ENCODE assay signal across 8 mouse cellular contexts in the genomic region with DNA sequence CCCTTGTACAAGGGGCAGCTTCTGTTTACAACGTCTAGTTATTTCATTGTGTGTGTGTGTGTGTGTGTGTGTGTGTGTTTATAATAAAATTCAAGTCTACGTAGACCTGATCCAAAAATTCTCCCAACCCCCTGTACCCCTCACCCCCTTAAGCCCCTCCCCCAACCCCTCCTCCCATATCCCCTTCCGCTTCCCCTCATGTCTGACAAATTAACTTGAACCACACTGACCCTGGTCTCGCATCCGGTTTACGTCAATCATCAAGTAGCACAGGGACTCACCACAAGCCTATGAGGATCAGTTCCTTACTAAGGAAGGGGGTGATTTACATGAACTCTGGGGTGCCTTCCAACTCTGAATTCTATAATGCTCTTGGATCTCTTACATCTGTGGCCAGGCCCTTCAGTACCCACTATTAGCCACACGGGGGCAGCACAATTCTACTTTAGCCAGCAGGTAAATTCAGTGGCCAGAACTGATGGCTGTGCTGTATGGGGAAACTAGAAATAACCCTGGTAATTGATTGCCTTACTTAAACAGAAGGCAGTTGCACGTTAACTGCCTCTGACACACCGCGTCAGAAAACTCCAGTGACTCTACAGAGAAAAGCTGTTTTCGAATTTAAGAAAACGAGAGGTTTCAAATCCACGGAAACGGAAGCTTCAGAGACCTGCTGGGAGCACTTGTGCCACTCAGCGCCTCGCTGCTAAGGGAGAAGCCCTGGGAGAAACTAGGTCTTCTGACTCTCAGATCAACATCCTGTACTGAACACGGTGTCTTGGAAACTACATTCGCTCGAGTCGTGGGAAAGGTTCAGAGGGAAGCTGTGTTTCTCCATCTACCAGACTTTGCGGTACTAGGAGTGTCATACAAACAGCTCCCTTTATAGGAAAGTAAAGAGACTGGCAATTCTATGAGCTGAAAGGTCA.
DNase-seq lines count a peak whose midpoint lies in the region; ATAC-seq and TF ChIP-seq lines count a peak whose summit lies in the region.

No protein-coding gene starts in this region.

- H3K27me3 ChIP-seq in embryonic facial prominence, embryonic 13.5 days, result peaks cover 3% of the 10 kb centered on the region; the same call in 1 of the 2 replicates
- H3K27me3 ChIP-seq in heart, embryonic 11.5 days (ENCODE audit: control insufficient read depth, insufficient read depth, low read length), result no peaks in the 10 kb centered on the region
- no peaks in the 10 kb centered on the region for H3K27me3 ChIP-seq in kidney, embryonic 15.5 days
- H3K27me3 ChIP-seq in limb, embryonic 14.5 days (ENCODE audit: control insufficient read depth, insufficient read depth, low read length), result no peaks in the 10 kb centered on the region
- H3K27me3 ChIP-seq in midbrain, embryonic 16.5 days (ENCODE audit: control insufficient read depth, insufficient read depth, low read depth, low read length), result no peaks in the 10 kb centered on the region

- peak overlapping the region; percentile 6; the same call in 1 of the 2 replicates for H3K9ac ChIP-seq in embryonic facial prominence, embryonic 13.5 days
- H3K9ac ChIP-seq in heart, embryonic 11.5 days (ENCODE audit: low read depth, low read length), result no peak overlapping the region
- H3K9ac ChIP-seq in kidney, embryonic 15.5 days, result no peak overlapping the region
- no peak overlapping the region for H3K9ac ChIP-seq in limb, embryonic 14.5 days (ENCODE audit: low read depth, low read length, severe bottlenecking)
- peak overlapping the region; percentile 23; the same call in 1 of the 2 replicates for H3K9ac ChIP-seq in midbrain, embryonic 16.5 days (ENCODE audit: low read depth, low read length)

- 0 out of 2 replicates have a peak, but pooled peaks have one; percentile 62 for ATAC-seq in embryonic facial prominence, embryonic 13.5 days (ENCODE audit: insufficient number of reproducible peaks, insufficient read depth, low FRiP score, low TSS enrichment, low read depth)
- ATAC-seq in heart, embryonic 11.5 days (replicated peaks; ENCODE audit: insufficient number of reproducible peaks, low FRiP score, low TSS enrichment), result no peak
- ATAC-seq in kidney, embryonic 15.5 days (replicated peaks; ENCODE audit: low FRiP score), result peak; percentile 88
- peak; percentile 78 for ATAC-seq in limb, embryonic 14.5 days (ENCODE audit: low FRiP score, low read depth)
- ATAC-seq in midbrain, embryonic 16.5 days, result peak; percentile 88

- H3K27ac ChIP-seq in embryonic facial prominence, embryonic 13.5 days, result no peak overlapping the region
- no peak overlapping the region for H3K27ac ChIP-seq in heart, embryonic 11.5 days (ENCODE audit: low read depth, low read length)
- H3K27ac ChIP-seq in kidney, embryonic 15.5 days, result no peak overlapping the region
- no peak overlapping the region for H3K27ac ChIP-seq in limb, embryonic 14.5 days (replicated peaks; ENCODE audit: low read depth, low read length)
- H3K27ac ChIP-seq in midbrain, embryonic 16.5 days (ENCODE audit: low read length), result no peak overlapping the region

- H3K9me3 ChIP-seq in embryonic facial prominence, embryonic 13.5 days, result no peaks in the 10 kb centered on the region
- H3K9me3 ChIP-seq in heart, embryonic 11.5 days (replicated peaks; ENCODE audit: control insufficient read depth, low read length), result no peaks in the 10 kb centered on the region
- H3K9me3 ChIP-seq in kidney, embryonic 15.5 days (replicated peaks), result no peaks in the 10 kb centered on the region
- H3K9me3 ChIP-seq in limb, embryonic 14.5 days (ENCODE audit: control insufficient read depth, low read length), result no peaks in the 10 kb centered on the region
- no peaks in the 10 kb centered on the region for H3K9me3 ChIP-seq in midbrain, embryonic 16.5 days (replicated peaks; ENCODE audit: control insufficient read depth, low read length, poor library complexity, severe bottlenecking)

- peaks cover 5% of the 10 kb centered on the region; the same call in 1 of the 2 replicates for H3K4me1 ChIP-seq in embryonic facial prominence, embryonic 13.5 days
- H3K4me1 ChIP-seq in heart, embryonic 11.5 days (ENCODE audit: control insufficient read depth, insufficient read depth, low read length), result no peaks in the 10 kb centered on the region
- H3K4me1 ChIP-seq in kidney, embryonic 15.5 days, result peaks cover 6% of the 10 kb centered on the region; the same call in 1 of the 2 replicates
- peaks cover 4% of the 10 kb centered on the region; the same call in 1 of the 2 replicates for H3K4me1 ChIP-seq in limb, embryonic 14.5 days (ENCODE audit: control insufficient read depth, insufficient read depth, low read length)
- H3K4me1 ChIP-seq in midbrain, embryonic 16.5 days (ENCODE audit: control insufficient read depth, insufficient read depth, low read length), result 0 out of 2 replicates have a peak, but pooled peaks cover 3% of the 10 kb centered on the region

- H3K36me3 ChIP-seq in embryonic facial prominence, embryonic 13.5 days, result no peaks in the 10 kb centered on the region
- no peaks in the 10 kb centered on the region for H3K36me3 ChIP-seq in heart, embryonic 11.5 days (ENCODE audit: control insufficient read depth, insufficient read depth, low read length)
- H3K36me3 ChIP-seq in kidney, embryonic 15.5 days, result no peaks in the 10 kb centered on the region
- no peaks in the 10 kb centered on the region for H3K36me3 ChIP-seq in limb, embryonic 14.5 days (ENCODE audit: control insufficient read depth, insufficient read depth, low read length)
- H3K36me3 ChIP-seq in midbrain, embryonic 16.5 days (ENCODE audit: control insufficient read depth, insufficient read depth, low read length), result no peaks in the 10 kb centered on the region

- 29% methylated on average over 21 of the region's 21 CpGs for WGBS in embryonic facial prominence, embryonic 13.5 days
- 31% methylated on average over 21 of the region's 21 CpGs for WGBS in heart, embryonic 11.5 days (ENCODE audit: insufficient replicate concordance)
- 26% methylated on average over 21 of the region's 21 CpGs for WGBS in kidney, embryonic 15.5 days
- 31% methylated on average over 21 of the region's 21 CpGs for WGBS in limb, embryonic 14.5 days
- 31% methylated on average over 21 of the region's 21 CpGs for WGBS in midbrain, embryonic 16.5 days

- peak overlapping the region; percentile 29 for H3K4me3 ChIP-seq in embryonic facial prominence, embryonic 13.5 days
- H3K4me3 ChIP-seq in heart, embryonic 11.5 days (ENCODE audit: low read depth, low read length), result peak overlapping the region; percentile 29
- H3K4me3 ChIP-seq in kidney, embryonic 15.5 days (replicated peaks), result peak overlapping the region; percentile 31
- peak overlapping the region; percentile 20 for H3K4me3 ChIP-seq in limb, embryonic 14.5 days (replicated peaks; ENCODE audit: low read length)
- H3K4me3 ChIP-seq in midbrain, embryonic 16.5 days (ENCODE audit: low read depth, low read length), result peak overlapping the region; percentile 21

- peak overlapping the region; percentile 52 for H3K4me2 ChIP-seq in embryonic facial prominence, embryonic 13.5 days
- peak overlapping the region; percentile 61 for H3K4me2 ChIP-seq in heart, embryonic 11.5 days
- H3K4me2 ChIP-seq in kidney, embryonic 15.5 days, result peak overlapping the region; percentile 59
- H3K4me2 ChIP-seq in limb, embryonic 14.5 days (replicated peaks; ENCODE audit: low read depth, low read length, severe bottlenecking), result peak overlapping the region; percentile 38
- peak overlapping the region; percentile 57 for H3K4me2 ChIP-seq in midbrain, embryonic 16.5 days (ENCODE audit: low read length)

- peak; percentile 7 for DNase-seq in 3134 (ENCODE audit: extremely low read depth, insufficient read length, low spot score)
- peak; percentile 14 to 29 for DNase-seq in adrenal gland, postnatal 4 days (ENCODE audit: low spot score in 2 of 2)
- DNase-seq in limb, embryonic 14.5 days (ENCODE audit: low spot score), result peak; percentile 85
- peak; percentile 43 to 70 for DNase-seq in spleen, postnatal 4 days (ENCODE audit: low spot score in 2 of 2)

- TF ChIP-seq POLR2A in limb, embryonic 14.5 days (IDR thresholded peaks at IDR 0.05; ENCODE audit: borderline replicate concordance, extremely low read depth, insufficient read depth, insufficient read length), result no peak

Comparison
In these comparisons a context has a peak if more than half of its experiments do, and no peak if none do; other contexts are left out.
1. DNase-seq: peak in every context shown above with its lines; median percentile 85 in limb, embryonic 14.5 days; 56 in spleen, postnatal 4 days; 22 in adrenal gland, postnatal 4 days; 7 in 3134.
2. H3K9ac ChIP-seq: peak in embryonic facial prominence, embryonic 13.5 days (single experiment) and midbrain, embryonic 16.5 days (single experiment); none in heart, embryonic 11.5 days (single experiment), kidney, embryonic 15.5 days (single experiment) and limb, embryonic 14.5 days (single experiment).
3. Peak in every context shown above with its lines, with median percentiles within 50 percentile points of each other: H3K4me2 ChIP-seq and H3K4me3 ChIP-seq.